Mouse (Mus musculus) embryonic stem cell, embryonic (primary cell): ENCODE data around the gene Iqsec1.

ENCODE experiments used
- CTCF ChIA-PET, 4 experiments: fragments of 300-600 bp in 2 of 4; fragments of 350-600 bp in 2 of 4; sonication (Branson Sonifier 250); formaldehyde crosslinking; loops; one replicate each; lab custom pipeline; 2022; ENCODE audit warnings: inconsistent platforms in 2 of 4; lab: Charles Lee
- POLR2A ChIA-PET, 4 experiments: fragments of 300-600 bp in 2 of 4; fragments of 350-600 bp in 2 of 4; sonication (Branson Sonifier 250); formaldehyde crosslinking; loops; one replicate each; lab custom pipeline; 2022; ENCODE audit warnings: antibody characterized with exemption in 4 of 4, inconsistent platforms in 1 of 4; lab: Charles Lee

Iqsec1 gene

GRCm38 (mm10) chr6:90996181-90996580 lies 7.7 kb upstream of the Iqsec1 start:
- POLR2A ChIA-PET, result interaction anchor here in 2 of 4 experiments (0.6 to 1.3 kb wide), 2 partner anchors 7 to 68 kb away, joined by 3 to 8 read pairs; partner anchors contain the start of gene Iqsec1 (in 1 of the 2)

GRCm38 (mm10) chr6:90988299-90988625 lies 223 bp downstream of the Iqsec1 start:
- POLR2A ChIA-PET, result interaction anchor here in 3 of 4 experiments (0.6 to 3.9 kb wide), 49 partner anchors 9 to 618 kb away, joined by 3 to 92 read pairs (median 5); partner anchors contain the start of genes Nup210 (in 2 of the 3), Hdac11 (in 1 of the 3) and Zxdc (in 1 of the 3)

More at GRCm38 (mm10) chr6:90996181-90996580, 7.7 kb upstream of the Iqsec1 start:
- CTCF ChIA-PET, result interaction anchor here in 1 of 4 experiments (0.6 kb wide), 1 partner anchor 388 kb away, joined by 3 read pairs; no protein-coding TSS in a partner anchor

DNA sequence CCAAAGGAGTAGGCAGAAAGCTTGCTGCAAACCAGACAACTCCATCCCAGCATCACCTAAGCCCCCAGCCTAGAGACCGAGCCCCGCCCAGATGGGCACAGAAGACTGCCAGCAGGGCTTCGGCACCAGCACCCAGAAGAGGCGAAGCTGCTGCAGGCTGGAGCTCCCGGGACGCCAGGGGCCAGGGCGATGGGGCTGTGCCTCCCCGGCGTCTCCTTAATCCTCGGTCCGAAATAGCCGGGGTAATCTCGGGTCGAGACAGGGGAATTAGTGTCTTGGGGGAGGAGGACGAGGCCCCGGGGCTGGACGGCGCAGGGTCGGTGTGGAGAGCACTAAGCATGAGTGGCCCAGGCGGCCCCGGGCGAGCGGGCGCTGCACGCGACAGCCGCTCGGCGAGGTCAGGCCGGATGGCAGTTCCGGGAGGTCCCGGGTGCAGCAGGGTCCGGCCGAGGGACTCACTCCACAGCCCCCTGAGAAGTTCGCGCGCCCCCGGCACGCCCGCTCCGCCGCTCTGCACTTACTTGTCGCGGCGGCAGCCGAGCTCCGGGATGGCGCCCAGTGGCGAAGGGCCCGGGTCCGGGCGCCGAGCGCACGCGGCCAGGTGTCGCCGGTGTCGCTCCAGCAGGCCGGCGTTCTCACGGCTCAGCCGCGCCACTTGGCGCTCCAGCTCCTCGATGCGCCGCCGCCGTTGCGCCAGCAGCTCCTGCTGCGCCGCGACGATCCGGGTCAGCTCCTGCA lies 755 bp downstream of the Iqsec1 start:
- POLR2A ChIA-PET, result interaction anchor here in 3 of 4 experiments (0.7 to 3.9 kb wide), 30 partner anchors 9 to 618 kb away, joined by 3 to 92 read pairs (median 6); partner anchors contain the start of genes Nup210 (in 2 of the 3) and Zxdc (in 1 of the 3)

More at GRCm38 (mm10) chr6:90988299-90988625, 223 bp downstream of the Iqsec1 start:
- CTCF ChIA-PET, result interaction anchor here in 3 of 4 experiments (0.8 to 2.0 kb wide), 19 partner anchors 12 to 1344 kb away, joined by 3 to 16 read pairs (median 4); partner anchors contain the start of genes Hdac11 (in 1 of the 3), Slc41a3 (in 1 of the 3) and Txnrd3 (in 1 of the 3)

DNA sequence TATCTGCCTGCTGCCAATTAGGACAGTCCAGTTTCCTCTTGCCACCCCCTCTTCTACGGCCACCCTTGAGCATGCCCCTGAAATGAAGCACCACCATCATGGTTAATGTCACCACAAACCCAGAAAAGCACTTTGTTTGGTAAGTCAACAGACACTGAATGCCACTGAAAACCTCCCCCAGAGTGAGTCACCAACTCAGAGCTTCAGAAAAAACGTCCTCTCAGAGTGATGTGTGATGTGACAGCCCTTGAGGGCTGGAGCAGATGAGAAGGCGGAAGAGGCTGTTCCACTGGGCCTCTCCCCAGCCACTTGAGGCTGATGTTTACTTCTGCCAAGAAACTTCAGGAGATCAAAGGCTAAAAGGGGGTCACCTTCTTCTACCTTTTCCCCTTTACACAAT lies 4.4 kb downstream of the Iqsec1 start:
- ChIA-PET CTCF (no interaction called here), POLR2A (no interaction called here)

More for the DNA sequence above, 755 bp downstream of the Iqsec1 start:
- CTCF ChIA-PET, result interaction anchor here (0.5 to 2.0 kb wide), 12 partner anchors 13 to 552 kb away, joined by 3 to 16 read pairs (median 4); partner anchors contain the start of gene Hdac11 (in 1 of the 4)

GRCm38 (mm10) chr6:90974279-90974678 lies 14.2 kb downstream of the Iqsec1 start:
- ChIA-PET CTCF (interaction anchor here in 1 of 4 experiments (0.6 kb wide), 1 partner anchor 90 kb away, joined by 14 read pairs; no protein-coding TSS in a partner anchor), POLR2A (interaction anchor here in 2 of 4 experiments (0.8 to 2.9 kb wide), 3 partner anchors 13 to 15 kb away, joined by 3 to 8 read pairs (median 6); partner anchors contain the start of gene Iqsec1 (in 2 of the 2))

DNA sequence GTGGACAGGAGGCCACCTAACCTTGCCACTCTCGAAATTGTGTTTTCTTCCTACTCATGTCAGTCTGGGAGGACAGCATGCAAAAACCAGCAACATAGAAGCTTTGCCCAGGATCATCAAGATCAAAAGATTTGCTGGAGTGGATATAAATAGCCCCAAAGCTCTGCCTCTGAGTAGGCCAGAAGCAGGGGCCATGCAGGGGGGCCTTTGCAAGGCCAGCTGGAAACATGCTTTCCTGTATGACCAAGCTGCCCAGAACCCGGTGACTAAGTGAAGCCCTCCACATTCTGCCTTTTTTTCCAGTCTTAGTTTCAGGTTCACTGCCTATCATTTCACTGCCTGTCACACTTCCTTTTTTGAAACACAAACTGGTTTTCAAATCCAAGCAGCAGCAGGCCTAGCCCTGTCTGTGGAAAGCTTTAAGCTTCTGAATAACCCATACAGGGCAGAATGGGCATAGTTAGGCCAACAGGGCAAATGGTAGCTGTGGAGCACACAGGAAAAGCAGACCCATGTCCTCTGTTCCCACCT lies 19.1 kb downstream of the Iqsec1 start:
- CTCF ChIA-PET, result no interaction called here
- POLR2A ChIA-PET, result interaction anchor here in 1 of 4 experiments (1.0 kb wide), 1 partner anchor 19 kb away, joined by 6 read pairs; the partner anchor contains the start of gene Iqsec1

- POLR2A ChIA-PET, result interaction anchor here in 1 of 4 experiments (0.7 kb wide), 1 partner anchor 11 kb away, joined by 3 read pairs; no protein-coding TSS in a partner anchor
- CTCF ChIA-PET, result no interaction called here
These were observed 35.1 kb downstream of the Iqsec1 start for GRCm38 (mm10) chr6:90953349-90953748.

DNA sequence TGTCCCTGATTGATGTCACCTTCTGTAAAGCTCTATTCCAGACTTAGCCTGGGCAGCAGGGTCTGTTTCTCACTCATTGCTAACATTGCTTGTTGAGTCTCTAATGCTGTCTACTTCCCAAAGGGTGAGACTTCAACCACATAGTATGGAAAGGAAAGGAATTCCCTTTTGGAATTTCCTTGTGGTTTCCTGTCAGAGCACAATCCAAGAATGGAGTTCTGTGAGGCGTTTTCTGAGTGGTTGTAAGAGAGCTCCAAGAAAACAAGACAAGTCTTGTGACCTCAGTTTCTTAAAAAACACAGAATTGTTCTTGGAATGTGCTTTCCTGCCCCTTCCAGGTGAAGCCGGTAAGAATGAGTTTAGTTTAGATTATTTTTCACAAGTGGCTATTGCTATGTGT lies 37.5 kb downstream of the Iqsec1 start:
- ChIA-PET POLR2A (interaction anchor here in 1 of 4 experiments (1.1 kb wide), 1 partner anchor 13 kb away, joined by 3 read pairs; no protein-coding TSS in a partner anchor), CTCF (interaction anchor here in 1 of 4 experiments (0.5 kb wide), 1 partner anchor 501 kb away, joined by 5 read pairs; no protein-coding TSS in a partner anchor)

GRCm38 (mm10) chr6:90948097-90948496 lies 40.4 kb downstream of the Iqsec1 start:
- CTCF ChIA-PET, result no interaction called here
- POLR2A ChIA-PET, result interaction anchor here in 1 of 4 experiments (1.0 kb wide), 1 partner anchor 41 kb away, joined by 3 read pairs; the partner anchor contains the start of gene Iqsec1

DNA sequence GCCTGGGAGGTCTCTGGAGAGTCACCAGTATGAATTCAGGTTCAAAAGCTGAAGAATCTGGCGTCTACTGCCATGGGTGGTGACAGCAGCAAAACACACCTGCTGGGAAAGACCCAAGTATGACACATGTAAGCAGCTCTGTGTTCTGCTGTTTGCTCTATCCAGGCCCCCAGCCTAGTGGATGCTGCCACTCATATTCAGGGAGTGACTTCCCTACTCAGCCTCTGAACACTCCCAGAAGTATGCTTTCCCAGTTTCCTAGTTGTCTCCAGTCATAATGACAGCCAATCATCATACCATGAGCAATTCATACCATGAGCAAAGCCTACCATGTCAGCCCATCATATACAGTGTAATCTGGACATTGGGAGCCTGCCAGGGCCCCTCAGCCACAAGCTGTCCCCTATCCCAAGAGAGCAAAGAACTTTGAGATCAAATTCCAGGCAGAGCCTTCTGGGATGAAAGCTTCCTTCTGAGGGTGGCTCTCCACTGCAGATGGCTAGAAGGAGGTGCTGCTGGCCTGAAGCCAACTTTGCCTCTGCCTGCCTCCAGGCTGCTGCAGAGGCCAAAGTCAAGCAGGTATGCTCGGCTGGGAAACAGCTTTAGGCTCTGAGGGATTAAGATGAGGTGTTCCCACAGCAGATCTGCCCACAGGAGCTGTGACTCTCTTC lies 42.8 kb downstream of the Iqsec1 start:
- ChIA-PET CTCF (no interaction called here), POLR2A (interaction anchor here in 1 of 4 experiments (0.9 kb wide), 1 partner anchor 10 kb away, joined by 3 read pairs; no protein-coding TSS in a partner anchor)

DNA sequence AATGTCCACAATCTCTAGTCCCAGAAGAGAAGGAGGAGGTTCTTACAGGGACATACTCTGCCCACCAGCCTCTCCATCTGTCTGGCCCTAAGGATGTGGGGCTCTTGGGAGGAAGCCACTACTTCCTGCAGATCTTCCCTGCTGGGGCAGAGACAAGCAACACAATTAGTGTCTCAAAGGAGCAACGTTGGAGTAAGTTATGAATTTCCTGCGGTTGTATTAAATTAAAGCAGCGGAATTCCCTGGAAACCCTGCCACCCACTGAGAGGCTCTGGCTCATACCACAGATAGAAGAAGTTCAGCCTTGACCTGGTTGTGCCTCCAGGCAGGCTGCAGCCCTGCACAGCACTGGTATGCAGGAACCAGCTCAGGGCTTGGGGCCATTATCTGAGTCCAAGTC lies 47.2 kb downstream of the Iqsec1 start:
- POLR2A ChIA-PET, result no interaction called here
- CTCF ChIA-PET, result no interaction called here

DNA sequence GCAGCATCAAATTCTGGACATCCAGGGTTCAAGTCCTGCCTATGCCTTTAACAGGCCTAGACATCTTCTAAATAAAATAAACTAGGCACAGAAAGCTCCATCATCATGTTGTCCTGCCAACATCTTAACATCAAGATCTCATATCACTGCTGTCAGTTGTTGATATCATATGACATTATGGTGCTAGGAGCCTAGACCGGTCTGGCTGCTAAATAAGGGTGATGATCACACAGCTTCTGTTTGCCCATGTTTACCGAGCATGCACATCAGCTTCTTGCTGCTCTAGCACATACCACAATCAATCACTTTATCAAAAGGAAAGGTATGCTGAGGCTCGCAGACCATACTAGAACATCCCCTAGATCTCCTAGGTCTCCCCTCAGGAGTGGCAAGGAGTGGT lies 54.8 kb downstream of the Iqsec1 start:
- POLR2A ChIA-PET, result interaction anchor here in 1 of 4 experiments (1.0 kb wide), 1 partner anchor 9 kb away, joined by 3 read pairs; no protein-coding TSS in a partner anchor
- CTCF ChIA-PET, result no interaction called here

DNA sequence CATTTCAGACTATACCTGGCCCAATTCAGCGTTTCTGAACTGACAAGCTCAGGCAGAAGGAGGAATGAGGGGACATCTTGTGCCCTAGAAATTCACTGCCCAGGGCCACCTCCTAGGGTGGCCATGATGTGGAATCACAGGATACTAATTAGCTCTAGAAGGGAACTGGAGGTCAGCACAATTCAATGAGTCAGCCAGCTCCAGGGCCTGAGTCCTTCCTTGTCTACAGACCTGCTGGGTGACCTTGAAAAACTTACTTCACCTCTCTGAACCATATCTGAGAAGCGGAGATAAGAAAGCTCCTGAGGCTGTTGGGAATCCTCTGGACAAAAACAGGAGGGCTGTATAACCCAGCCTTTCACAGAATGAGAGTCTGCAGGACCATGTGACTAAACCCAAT lies 59.7 kb downstream of the Iqsec1 start:
- ChIA-PET CTCF (interaction anchor here in 1 of 4 experiments (0.6 kb wide), 1 partner anchor 56 kb away, joined by 7 read pairs; no protein-coding TSS in a partner anchor), POLR2A (interaction anchor here in 2 of 4 experiments (0.6 to 0.9 kb wide), 2 partner anchors 59 to 67 kb away, joined by 3 read pairs; partner anchors contain the start of gene Iqsec1 (in 1 of the 2))

DNA sequence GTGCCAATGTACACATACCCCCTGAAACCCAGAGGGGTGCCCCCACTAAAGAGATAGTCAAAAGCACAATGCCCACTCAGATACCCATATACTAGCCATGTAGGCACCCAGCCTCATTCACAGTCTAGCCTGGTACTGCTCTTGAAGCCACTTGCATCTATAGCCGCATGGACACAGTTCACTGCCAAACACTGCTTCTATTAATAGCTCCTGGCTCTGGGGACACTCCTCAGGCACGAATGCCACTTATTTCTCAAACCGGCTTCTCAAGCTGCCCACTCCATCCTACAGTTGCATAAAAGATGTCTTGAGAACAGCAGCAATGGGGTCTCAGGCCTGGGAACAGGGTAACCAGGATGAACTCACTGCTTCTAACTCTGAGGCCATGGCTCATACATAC lies 63.0 kb downstream of the Iqsec1 start:
- ChIA-PET POLR2A (interaction anchor here in 2 of 4 experiments (0.5 to 0.7 kb wide), 3 partner anchors 90 to 301 kb away, joined by 3 to 7 read pairs (median 3); no protein-coding TSS in a partner anchor), CTCF (interaction anchor here in 1 of 4 experiments (0.6 kb wide), 1 partner anchor 160 kb away, joined by 8 read pairs; no protein-coding TSS in a partner anchor)

DNA sequence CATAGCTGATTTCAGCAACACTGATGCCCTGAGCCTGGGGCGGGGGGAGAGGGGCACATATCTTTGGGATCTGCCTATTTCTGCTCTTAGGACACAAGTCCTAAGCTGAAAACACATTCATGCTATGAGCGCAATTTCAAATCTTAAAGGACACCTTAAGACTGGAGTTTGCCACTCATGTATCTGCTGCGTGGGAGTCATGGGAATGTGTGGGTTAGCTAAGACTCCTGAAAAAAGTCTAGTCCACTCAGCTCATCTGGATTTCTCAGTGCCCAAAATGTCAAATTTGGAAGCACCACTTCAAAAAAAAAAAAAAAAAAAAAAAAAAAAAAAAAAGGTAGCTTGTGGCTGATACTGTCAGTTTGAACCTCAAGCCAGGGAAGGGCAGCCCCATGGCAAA lies 63.7 kb downstream of the Iqsec1 start:
- CTCF ChIA-PET, result interaction anchor here in 3 of 4 experiments (0.5 to 0.8 kb wide), 4 partner anchors 135 to 327 kb away, joined by 4 to 12 read pairs (median 8); no protein-coding TSS in a partner anchor

GRCm38 (mm10) chr6:90924379-90924778 lies 64.1 kb downstream of the Iqsec1 start:
- POLR2A ChIA-PET, result interaction anchor here in 3 of 4 experiments (0.6 to 1.2 kb wide), 3 partner anchors 9 to 128 kb away, joined by 3 to 4 read pairs (median 3); no protein-coding TSS in a partner anchor
- CTCF ChIA-PET, result interaction anchor here in 3 of 4 experiments (0.5 to 0.8 kb wide), 3 partner anchors 135 to 327 kb away, joined by 4 to 12 read pairs (median 8); no protein-coding TSS in a partner anchor

More for the DNA sequence above, 63.7 kb downstream of the Iqsec1 start:
- POLR2A ChIA-PET, result interaction anchor here (0.6 to 1.2 kb wide), 5 partner anchors 9 to 302 kb away, joined by 3 to 7 read pairs (median 3); no protein-coding TSS in a partner anchor

- CTCF ChIA-PET, result no interaction called here
These were observed 67.1 kb downstream of the Iqsec1 start for GRCm38 (mm10) chr6:90921259-90921946.

More at GRCm38 (mm10) chr6:90921259-90921946, 67.1 kb downstream of the Iqsec1 start:
- POLR2A ChIA-PET, result interaction anchor here in 1 of 4 experiments (0.8 kb wide), 1 partner anchor 67 kb away, joined by 3 read pairs; no protein-coding TSS in a partner anchor
